Mouse (Mus musculus): ENCODE results near the gene Pcsk6. TPM values are rescaled to one million over a fixed set of nuclear protein-coding genes. Genes with fewer than 3 reads are reported as not detected.

The Pcsk6 gene
- total RNA-seq, 1 experiment: 62.6 TPM

DNA sequence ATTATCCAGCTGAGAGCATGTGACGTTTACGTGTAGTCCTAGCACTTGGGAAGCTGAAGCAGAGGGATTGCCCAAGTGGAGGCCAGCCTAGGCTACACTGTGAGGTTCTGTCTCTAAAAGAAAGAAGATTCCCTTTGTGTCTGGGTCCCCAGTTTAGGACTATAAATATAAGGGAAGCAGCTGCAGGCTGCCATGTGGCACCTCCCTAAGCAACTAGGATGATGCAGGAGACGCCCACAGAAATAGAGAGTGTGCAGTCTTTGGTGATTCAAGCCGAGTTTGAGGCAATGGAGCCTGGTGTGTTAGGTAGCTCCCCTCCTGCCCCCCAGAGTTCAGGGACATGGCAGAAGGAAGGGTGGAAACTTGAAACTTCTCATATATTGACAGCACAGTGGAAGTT, 226.1 kb downstream of the Pcsk6 start:
- Histone ChIP-seq H3K36me3 (ENCODE audit: control insufficient read depth, insufficient read depth, low read length, poor library complexity, severe bottlenecking) (peaks cover 35% of the 10 kb centered on the region), H3K4me3 (ENCODE audit: insufficient read depth in 1 of 2, low read depth in 1 of 2, low read length in 2 of 2, poor library complexity in 1 of 2, severe bottlenecking in 1 of 2) (no peak overlapping the region), H3K9me3 (ENCODE audit: control insufficient read depth, insufficient read depth, low read depth, low read length) (no peaks in the 10 kb centered on the region), H3K27ac (ENCODE audit: insufficient read depth, low read depth, low read length, poor library complexity, severe bottlenecking) (no peak overlapping the region), H3K9ac (ENCODE audit: insufficient read depth, low read depth, low read length, poor library complexity, severe bottlenecking) (no peak overlapping the region), H3K4me1 (ENCODE audit: control insufficient read depth in 2 of 2, insufficient read depth in 2 of 2, low read length in 2 of 2, poor library complexity in 1 of 2) (0 out of 4 replicates have a peak, but pooled peaks cover 0 to 2% of the 10 kb centered on the region in 2 experiments)
- TF ChIP-seq ZC3H11A (IDR thresholded peaks at IDR 0.05; ENCODE audit: borderline replicate concordance, low read depth, low read length): no peak
- TF ChIP-seq MAFK (IDR thresholded peaks at IDR 0.05; ENCODE audit: insufficient read depth, low read depth, low read length): no peak
- no peak for TF ChIP-seq CHD2 (IDR thresholded peaks at IDR 0.05; ENCODE audit: low read depth, low read length)
- no peak for TF ChIP-seq HCFC1 (IDR thresholded peaks at IDR 0.05; ENCODE audit: borderline replicate concordance, insufficient read depth, low read length)
- no peak for TF ChIP-seq ZNF384 (IDR thresholded peaks at IDR 0.05; ENCODE audit: low read depth, low read length)
- in situ Hi-C loops (cut with MboI; ENCODE audit: low sequenced_read_pairs in 2 of 2, unreplicated experiment in 2 of 2): no loop called here
- no peak for DNase-seq (ENCODE audit: low read depth, low spot score)

DNA sequence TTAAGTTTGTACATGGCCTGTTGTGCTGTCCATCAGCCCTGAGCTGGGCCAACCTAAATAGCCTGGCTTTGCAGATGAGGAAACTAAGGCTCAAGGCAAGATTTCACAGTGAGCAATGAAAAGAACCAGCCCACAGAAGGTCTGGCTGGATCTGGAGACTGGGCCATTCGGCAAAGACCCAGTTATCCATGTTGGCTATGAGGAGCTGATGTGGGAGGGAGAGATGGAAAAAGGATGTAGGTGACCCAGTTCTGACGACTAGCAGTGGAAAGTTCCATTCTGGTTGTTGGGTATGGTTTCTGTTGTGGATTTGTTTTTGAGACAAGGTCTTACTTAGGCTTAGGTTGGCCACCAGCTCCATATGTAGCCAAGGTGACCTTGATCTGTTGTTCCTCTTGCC, 226.5 kb downstream of the Pcsk6 start:
- H3K36me3 ChIP-seq (ENCODE audit: control insufficient read depth, insufficient read depth, low read length, poor library complexity, severe bottlenecking): peaks cover 33% of the 10 kb centered on the region
- H3K4me3 ChIP-seq (ENCODE audit: insufficient read depth in 1 of 2, low read depth in 1 of 2, low read length in 2 of 2, poor library complexity in 1 of 2, severe bottlenecking in 1 of 2): no peak overlapping the region
- no peaks in the 10 kb centered on the region for H3K9me3 ChIP-seq (ENCODE audit: control insufficient read depth, insufficient read depth, low read depth, low read length)
- 0 out of 4 replicates have a peak, but pooled peaks cover 0 to 2% of the 10 kb centered on the region in 2 experiments for H3K4me1 ChIP-seq (ENCODE audit: control insufficient read depth in 2 of 2, insufficient read depth in 2 of 2, low read length in 2 of 2, poor library complexity in 1 of 2)
- in situ Hi-C loops (cut with MboI; ENCODE audit: low sequenced_read_pairs in 2 of 2, unreplicated experiment in 2 of 2): no loop called here
- TF ChIP-seq ZNF384 (IDR thresholded peaks at IDR 0.05; ENCODE audit: low read depth, low read length) (no peak), HCFC1 (IDR thresholded peaks at IDR 0.05; ENCODE audit: borderline replicate concordance, insufficient read depth, low read length) (no peak), ZC3H11A (IDR thresholded peaks at IDR 0.05; ENCODE audit: borderline replicate concordance, low read depth, low read length) (no peak), MAFK (IDR thresholded peaks at IDR 0.05; ENCODE audit: insufficient read depth, low read depth, low read length) (no peak), CHD2 (IDR thresholded peaks at IDR 0.05; ENCODE audit: low read depth, low read length) (no peak)
- H3K9ac ChIP-seq (ENCODE audit: insufficient read depth, low read depth, low read length, poor library complexity, severe bottlenecking): no peak overlapping the region
- H3K27ac ChIP-seq (ENCODE audit: insufficient read depth, low read depth, low read length, poor library complexity, severe bottlenecking): no peak overlapping the region
- DNase-seq (ENCODE audit: low read depth, low spot score): no peak

DNA sequence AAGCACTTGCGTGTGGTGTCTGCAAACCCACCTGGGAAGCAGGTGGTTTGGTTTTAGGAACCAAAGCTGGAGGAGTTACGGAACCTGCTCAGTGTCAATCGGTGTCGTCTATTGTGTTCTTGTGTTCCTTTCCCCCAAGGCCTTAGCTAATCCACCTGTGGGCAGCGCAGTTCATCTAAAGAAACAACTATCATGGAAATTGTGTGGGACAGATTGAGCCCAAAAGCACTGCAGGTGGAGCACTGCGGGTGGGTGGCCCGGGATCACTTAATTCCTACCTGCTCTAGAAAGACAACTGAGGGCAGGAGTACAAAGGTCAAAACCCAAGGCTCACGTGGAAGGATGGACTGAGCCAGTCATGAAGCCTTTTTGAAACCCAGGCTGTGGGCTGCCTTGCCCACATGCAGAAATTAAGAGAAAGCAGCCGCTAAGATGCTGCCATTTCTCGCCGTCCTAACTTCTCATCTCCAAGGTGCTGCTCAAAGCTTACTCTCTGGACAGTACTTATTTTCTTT, 229.2 kb downstream of the Pcsk6 start:
- in situ Hi-C loops (cut with MboI; ENCODE audit: low sequenced_read_pairs in 2 of 2, unreplicated experiment in 2 of 2): no loop called here
- H3K4me1 ChIP-seq (ENCODE audit: control insufficient read depth in 2 of 2, insufficient read depth in 2 of 2, low read length in 2 of 2, poor library complexity in 1 of 2): 0 out of 4 replicates have a peak, but pooled peaks cover 0 to 2% of the 10 kb centered on the region in 2 experiments
- no peak overlapping the region for H3K4me3 ChIP-seq (ENCODE audit: insufficient read depth in 1 of 2, low read depth in 1 of 2, low read length in 2 of 2, poor library complexity in 1 of 2, severe bottlenecking in 1 of 2)
- TF ChIP-seq ZC3H11A (IDR thresholded peaks at IDR 0.05; ENCODE audit: borderline replicate concordance, low read depth, low read length) (no peak), MAFK (IDR thresholded peaks at IDR 0.05; ENCODE audit: insufficient read depth, low read depth, low read length) (no peak), HCFC1 (IDR thresholded peaks at IDR 0.05; ENCODE audit: borderline replicate concordance, insufficient read depth, low read length) (no peak), CHD2 (IDR thresholded peaks at IDR 0.05; ENCODE audit: low read depth, low read length) (no peak), ZNF384 (IDR thresholded peaks at IDR 0.05; ENCODE audit: low read depth, low read length) (no peak)
- no peak overlapping the region for H3K27ac ChIP-seq (ENCODE audit: insufficient read depth, low read depth, low read length, poor library complexity, severe bottlenecking)
- peaks cover 22% of the 10 kb centered on the region for H3K36me3 ChIP-seq (ENCODE audit: control insufficient read depth, insufficient read depth, low read length, poor library complexity, severe bottlenecking)
- no peaks in the 10 kb centered on the region for H3K9me3 ChIP-seq (ENCODE audit: control insufficient read depth, insufficient read depth, low read depth, low read length)
- no peak overlapping the region for H3K9ac ChIP-seq (ENCODE audit: insufficient read depth, low read depth, low read length, poor library complexity, severe bottlenecking)
- DNase-seq (ENCODE audit: low read depth, low spot score): no peak

DNA sequence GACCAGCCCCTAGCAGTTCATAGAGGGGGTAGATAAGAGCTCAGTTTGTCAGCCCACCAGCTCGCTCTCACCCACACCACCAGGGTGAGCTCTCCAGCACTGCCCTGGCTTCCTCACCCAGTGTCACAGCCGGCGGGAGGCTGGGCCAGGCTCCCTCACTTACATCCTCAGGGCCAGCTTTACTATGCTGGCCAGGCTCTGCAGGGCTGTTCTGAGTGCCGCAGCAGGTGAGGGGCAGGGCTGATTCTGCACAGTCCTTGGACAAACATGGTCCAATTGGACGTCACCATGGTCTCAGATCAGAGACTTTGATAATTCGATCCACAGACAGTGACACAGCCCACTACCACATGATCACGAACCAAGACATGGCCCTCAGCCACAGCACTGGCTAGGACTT, 230.0 kb downstream of the Pcsk6 start:
- Histone ChIP-seq H3K27ac (ENCODE audit: insufficient read depth, low read depth, low read length, poor library complexity, severe bottlenecking) (no peak overlapping the region), H3K36me3 (ENCODE audit: control insufficient read depth, insufficient read depth, low read length, poor library complexity, severe bottlenecking) (peaks cover 19% of the 10 kb centered on the region), H3K9me3 (ENCODE audit: control insufficient read depth, insufficient read depth, low read depth, low read length) (no peaks in the 10 kb centered on the region), H3K4me3 (ENCODE audit: insufficient read depth in 1 of 2, low read depth in 1 of 2, low read length in 2 of 2, poor library complexity in 1 of 2, severe bottlenecking in 1 of 2) (no peak overlapping the region), H3K9ac (ENCODE audit: insufficient read depth, low read depth, low read length, poor library complexity, severe bottlenecking) (no peak overlapping the region), H3K4me1 (ENCODE audit: control insufficient read depth in 2 of 2, insufficient read depth in 2 of 2, low read length in 2 of 2, poor library complexity in 1 of 2) (0 out of 4 replicates have a peak, but pooled peaks cover 0 to 2% of the 10 kb centered on the region in 2 experiments)
- in situ Hi-C loops (cut with MboI; ENCODE audit: low sequenced_read_pairs in 2 of 2, unreplicated experiment in 2 of 2): no loop called here
- no peak for TF ChIP-seq ZC3H11A (IDR thresholded peaks at IDR 0.05; ENCODE audit: borderline replicate concordance, low read depth, low read length)
- no peak for TF ChIP-seq ZNF384 (IDR thresholded peaks at IDR 0.05; ENCODE audit: low read depth, low read length)
- TF ChIP-seq MAFK (IDR thresholded peaks at IDR 0.05; ENCODE audit: insufficient read depth, low read depth, low read length): no peak
- no peak for TF ChIP-seq CHD2 (IDR thresholded peaks at IDR 0.05; ENCODE audit: low read depth, low read length)
- TF ChIP-seq HCFC1 (IDR thresholded peaks at IDR 0.05; ENCODE audit: borderline replicate concordance, insufficient read depth, low read length): no peak
- DNase-seq (ENCODE audit: low read depth, low spot score): no peak

Data from ES-E14 (cell line).